Mouse (Mus musculus) urinary bladder, postnatal 4 days (tissue): ENCODE data around the gene Grk3.

ENCODE experiments used
- DNase-seq, 2 experiments: peaks; one replicate each; pipeline ENCODE4 v3.0.0; 2021 to 2022; ENCODE audit warnings: low spot score in 2 of 2

Gene Grk3

GRCm38 (mm10) chr5:112941001-112941400 lies 74.6 kb downstream of the Grk3 start:
- DNase-seq: no peak

- no peak for DNase-seq
These were observed 79.0 kb downstream of the Grk3 start for GRCm38 (mm10) chr5:112936632-112937031.

GRCm38 (mm10) chr5:112935436-112935835 lies 80.2 kb downstream of the Grk3 start:
- no peak for DNase-seq

GRCm38 (mm10) chr5:112932878-112933567 lies 82.6 kb downstream of the Grk3 start:
- DNase-seq: no peak

- no peak for DNase-seq
These were observed 83.7 kb downstream of the Grk3 start for GRCm38 (mm10) chr5:112931901-112932300.

GRCm38 (mm10) chr5:112928201-112928881 lies 87.2 kb downstream of the Grk3 start:
- no peak for DNase-seq

GRCm38 (mm10) chr5:112925422-112925821 lies 90.2 kb downstream of the Grk3 start:
- DNase-seq: no peak

- no peak for DNase-seq
These were observed 90.8 kb downstream of the Grk3 start for GRCm38 (mm10) chr5:112924806-112925205.

- DNase-seq: no peak
These were observed 91.8 kb downstream of the Grk3 start for GRCm38 (mm10) chr5:112923841-112924240.

- no peak for DNase-seq
These were observed 93.7 kb downstream of the Grk3 start for GRCm38 (mm10) chr5:112921914-112922313.

- no peak for DNase-seq
These were observed 105.2 kb downstream of the Grk3 start for GRCm38 (mm10) chr5:112910381-112910780.

GRCm38 (mm10) chr5:112908169-112908614 lies 107.4 kb downstream of the Grk3 start:
- no peak for DNase-seq

- DNase-seq: no peak
These were observed 108.1 kb downstream of the Grk3 start for GRCm38 (mm10) chr5:112907504-112907903.

- no peak for DNase-seq
These were observed 119.6 kb downstream of the Grk3 start, which contains the start of gene Myo18b for GRCm38 (mm10) chr5:112895674-112896654. Gene Myo18b, minus strand, starts transcription at chr5:112896362.

GRCm38 (mm10) chr5:112893462-112894060 lies 122.0 kb downstream of the Grk3 start:
- DNase-seq: no peak

- DNase-seq: no peak
These were observed 123.2 kb downstream of the Grk3 start for GRCm38 (mm10) chr5:112892411-112892810.

- DNase-seq: no peak
These were observed 126.9 kb downstream of the Grk3 start for GRCm38 (mm10) chr5:112888651-112889050.

GRCm38 (mm10) chr5:112886687-112887491 lies 128.7 kb downstream of the Grk3 start:
- no peak for DNase-seq

- no peak for DNase-seq
These were observed 138.0 kb downstream of the Grk3 start for GRCm38 (mm10) chr5:112877391-112878115.

- DNase-seq: no peak
These were observed 138.7 kb downstream of the Grk3 start for GRCm38 (mm10) chr5:112876846-112877390.
